Mouse (Mus musculus): Measurements from ENCODE around the gene Zic3.

Zic3 gene

GRCm38 (mm10) chrX:58022400-58022799 lies at the start of gene Zic3:
Gene Zic3, plus strand, starts transcription at chrX:58022700.
- DNase-seq (ENCODE audit: low spot score): no peak

- no peak for DNase-seq (ENCODE audit: low spot score)
Observed at GRCm38 (mm10) chrX:57982351-57982750, 40.1 kb upstream of the Zic3 start.

GRCm38 (mm10) chrX:57987455-57988109 lies 34.9 kb upstream of the Zic3 start:
- DNase-seq (ENCODE audit: low spot score): no peak

GRCm38 (mm10) chrX:58013391-58013790 lies 9.1 kb upstream of the Zic3 start:
- no peak for DNase-seq (ENCODE audit: low spot score)

- DNase-seq (ENCODE audit: low spot score): no peak
Observed at GRCm38 (mm10) chrX:58014093-58014492, 8.4 kb upstream of the Zic3 start.

- DNase-seq (ENCODE audit: low spot score): no peak
Observed at GRCm38 (mm10) chrX:58014761-58015160, 7.7 kb upstream of the Zic3 start.

GRCm38 (mm10) chrX:58015336-58015945 lies 7.1 kb upstream of the Zic3 start:
- no peak for DNase-seq (ENCODE audit: low spot score)

- DNase-seq (ENCODE audit: low spot score): no peak
Observed at GRCm38 (mm10) chrX:58018720-58019119, 3.8 kb upstream of the Zic3 start.

GRCm38 (mm10) chrX:58019257-58019953 lies 3.1 kb upstream of the Zic3 start:
- no peak for DNase-seq (ENCODE audit: low spot score)

GRCm38 (mm10) chrX:58027631-58028030 lies 5.1 kb downstream of the Zic3 start:
- no peak for DNase-seq (ENCODE audit: low spot score)

- DNase-seq (ENCODE audit: low spot score): no peak
Observed at GRCm38 (mm10) chrX:58028082-58028481, 5.6 kb downstream of the Zic3 start.

GRCm38 (mm10) chrX:58028858-58029257 lies 6.4 kb downstream of the Zic3 start:
- no peak for DNase-seq (ENCODE audit: low spot score)

- DNase-seq (ENCODE audit: low spot score): peak; percentile 16
Observed at GRCm38 (mm10) chrX:58030100-58030834, 7.8 kb downstream of the Zic3 start.

- no peak for DNase-seq (ENCODE audit: low spot score)
Observed at GRCm38 (mm10) chrX:58030835-58031670, 8.6 kb downstream of the Zic3 start.

- DNase-seq (ENCODE audit: low spot score): no peak
Observed at GRCm38 (mm10) chrX:58031671-58032605, 9.4 kb downstream of the Zic3 start.

GRCm38 (mm10) chrX:58032622-58033021 lies 10.1 kb downstream of the Zic3 start:
- no peak for DNase-seq (ENCODE audit: low spot score)

- DNase-seq (ENCODE audit: low spot score): no peak
Observed at GRCm38 (mm10) chrX:58033521-58033920, 11.0 kb downstream of the Zic3 start.

- DNase-seq (ENCODE audit: low spot score): no peak
Observed at GRCm38 (mm10) chrX:58038061-58039007, 15.8 kb downstream of the Zic3 start.

GRCm38 (mm10) chrX:58039703-58040102 lies 17.2 kb downstream of the Zic3 start:
- DNase-seq (ENCODE audit: low spot score): no peak
